Mouse (Mus musculus) liver, embryonic 13.5 days (tissue): ENCODE measurements around the gene Pycr2. TPM values are rescaled to one million over a fixed set of nuclear protein-coding genes. Genes with fewer than 3 reads are reported as not detected.
A peak's percentile ranks its signal among the peaks of the same experiment; 100 is the strongest.
"Not testable (repeated sequence)": the region's sequence is repeated elsewhere in the genome, so short reads cannot be mapped to it uniquely, and the experiment has no call there.

Source experiments
- ATAC-seq: fragments of 200-750 bp; cut with Nextera tagmentation; 2 replicates; pipeline ENCODE4 v1.8.0; 2017; ENCODE audit warnings: low read depth, mild to moderate bottlenecking, moderate number of reproducible peaks, moderate library complexity
- DNase-seq: peaks from one replicate; pipeline ENCODE4 v3.0.0; 2022
- H3K27ac ChIP-seq: fragments of 300-500 bp; sonication (generic); 2 replicates; pipeline ENCODE4 v1.5.1; 2015; ENCODE audit warnings: moderate library complexity, mild to moderate bottlenecking, inconsistent platforms
- H3K27me3 ChIP-seq: fragments of 300-500 bp; sonication (generic); 2 replicates; pipeline ENCODE4 v1.6.1; 2015; ENCODE audit warnings: mild to moderate bottlenecking, inconsistent platforms
- H3K36me3 ChIP-seq: fragments of 300-500 bp; sonication (generic); 2 replicates; pipeline ENCODE4 v1.6.1; 2015; ENCODE audit warnings: mild to moderate bottlenecking, inconsistent platforms
- H3K4me1 ChIP-seq: fragments of 300-500 bp; sonication (generic); replicated peaks from 2 replicates; pipeline ENCODE4 v1.6.1; 2015; ENCODE audit warnings: inconsistent platforms
- H3K4me2 ChIP-seq: fragments of 300-500 bp; sonication (generic); 2 replicates; pipeline ENCODE4 v1.6.1; 2015; ENCODE audit warnings: inconsistent platforms, mild to moderate bottlenecking, moderate library complexity
- H3K4me3 ChIP-seq: fragments of 300-500 bp; sonication (generic); replicated peaks from 2 replicates; pipeline ENCODE4 v1.5.1; 2015; ENCODE audit warnings: mild to moderate bottlenecking, inconsistent platforms
- H3K9ac ChIP-seq: fragments of 300-500 bp; sonication (generic); 2 replicates; pipeline ENCODE4 v1.6.1; 2015; ENCODE audit warnings: mild to moderate bottlenecking, inconsistent platforms
- H3K9me3 ChIP-seq: fragments of 300-500 bp; sonication (generic); replicated peaks from 2 replicates; pipeline ENCODE4 v1.6.1; 2016; ENCODE audit warnings: inconsistent platforms
- WGBS: fragments of 180-500 bp; shearing (Covaris S2); methylation state at CpG from one replicate; pipeline ENCODE4 v1.1.7; 2015; ENCODE audit not compliant: insufficient replicate concordance; 5-methylcytosine and 5-hydroxymethylcytosine counted together
- polyA plus RNA-seq: library from polyadenylated mRNA; unstranded; fragments of >200 nt; fragmentation: Nextera tagmentation; extraction: Ambion mirVana; gene quantifications from 2 replicates; pipeline ENCODE4 v1.2.1, GENCODE M21; 2015

Gene Pycr2
- polyA plus RNA-seq, 1 experiment from 2014 or later: 128 TPM

DNA sequence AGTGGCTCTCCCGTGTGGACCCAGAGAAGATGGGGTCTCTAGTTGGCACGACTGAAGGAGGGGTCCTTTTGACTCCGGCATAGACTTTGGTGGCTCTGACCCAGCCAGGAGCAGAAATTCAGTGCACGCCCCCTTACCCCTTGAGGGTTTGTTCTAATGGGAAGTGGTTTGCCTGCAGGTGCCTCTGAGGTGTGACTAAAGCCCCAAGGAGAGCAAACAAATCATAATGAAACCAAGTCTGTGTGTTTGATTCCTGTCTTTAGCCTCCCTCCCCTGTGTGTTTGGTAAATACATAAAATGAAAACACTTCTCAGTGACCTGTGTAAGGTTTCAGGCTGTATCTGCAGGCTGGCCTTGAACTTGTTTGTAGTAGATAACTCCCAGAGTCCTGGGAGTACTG is 22.2 kb downstream of the Pycr2 start:
- ATAC-seq: no peak
- 46% methylated on average over 4 of the region's 4 CpGs for WGBS
- H3K9ac ChIP-seq: no peak overlapping the region

DNA sequence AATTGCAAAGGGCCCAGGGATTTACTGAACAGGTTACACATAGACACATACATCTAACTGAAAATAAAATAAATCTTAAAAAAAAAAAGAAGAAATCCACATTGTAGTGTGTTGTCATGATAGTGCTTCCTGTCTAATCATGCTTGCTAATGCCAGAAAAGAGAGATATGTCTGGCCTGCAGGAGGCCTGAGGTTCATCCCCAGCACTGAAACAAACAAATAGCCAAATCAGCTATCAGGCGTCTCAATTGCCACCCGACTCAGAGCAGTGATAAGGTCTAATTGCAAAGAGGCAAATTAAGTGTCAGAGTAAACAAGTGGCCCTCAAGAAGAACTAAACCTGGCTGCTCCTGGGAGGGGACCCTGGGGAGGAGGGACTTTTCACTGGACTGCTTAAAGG is 25.5 kb downstream of the Pycr2 start:
- H3K9ac ChIP-seq: no peak overlapping the region
- no peak overlapping the region for H3K4me3 ChIP-seq
- ATAC-seq (no peak), DNase-seq (no peak)
- H3K36me3 ChIP-seq: no peaks in the 10 kb centered on the region
- peaks cover 16% of the 10 kb centered on the region for H3K4me1 ChIP-seq
- peaks cover 21% of the 10 kb centered on the region for H3K27me3 ChIP-seq
- WGBS: 21% methylated on average over 2 of the region's 2 CpGs
- H3K27ac ChIP-seq: no peak overlapping the region
- H3K9me3 ChIP-seq: no peaks in the 10 kb centered on the region
- H3K4me2 ChIP-seq: no peak overlapping the region

More for the DNA sequence above, 22.2 kb downstream of the Pycr2 start:
- H3K27ac ChIP-seq: no peak overlapping the region
- 0 out of 2 replicates have a peak, but pooled peaks cover 3% of the 10 kb centered on the region for H3K27me3 ChIP-seq
- no peak overlapping the region for H3K4me3 ChIP-seq
- H3K9me3 ChIP-seq: no peaks in the 10 kb centered on the region
- DNase-seq: no peak
- no peaks in the 10 kb centered on the region for H3K36me3 ChIP-seq
- H3K4me2 ChIP-seq: no peak overlapping the region
- peaks cover 9% of the 10 kb centered on the region for H3K4me1 ChIP-seq

DNA sequence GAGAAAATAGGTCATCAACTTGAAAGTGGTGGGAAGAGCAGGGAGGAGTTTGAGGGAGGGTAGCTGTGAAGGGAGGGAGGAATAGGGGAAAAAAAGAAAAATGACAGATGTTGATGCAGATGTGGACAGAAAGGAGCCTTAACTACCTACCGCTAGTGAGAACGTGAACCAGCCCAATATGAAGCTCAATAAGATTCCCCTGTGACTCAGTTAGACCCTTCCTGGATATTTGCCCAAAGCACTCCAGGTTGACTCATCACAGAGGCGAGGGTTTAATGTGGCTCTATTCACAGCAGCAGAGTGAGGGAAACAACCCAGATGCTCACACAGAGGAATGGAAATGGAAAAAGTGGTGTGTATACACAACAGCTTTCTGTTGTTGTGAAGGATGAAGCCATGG is 27.0 kb downstream of the Pycr2 start:
- H3K9me3 ChIP-seq: no peaks in the 10 kb centered on the region
- peaks cover 31% of the 10 kb centered on the region for H3K4me1 ChIP-seq
- H3K4me3 ChIP-seq: no peak overlapping the region
- no peak overlapping the region for H3K4me2 ChIP-seq
- peaks cover 33% of the 10 kb centered on the region for H3K27me3 ChIP-seq
- H3K36me3 ChIP-seq: no peaks in the 10 kb centered on the region
- WGBS: 77% methylated on average over 3 of the region's 3 CpGs
- ATAC-seq (no peak), DNase-seq (no peak)
- no peak overlapping the region for H3K9ac ChIP-seq
- H3K27ac ChIP-seq: no peak overlapping the region

DNA sequence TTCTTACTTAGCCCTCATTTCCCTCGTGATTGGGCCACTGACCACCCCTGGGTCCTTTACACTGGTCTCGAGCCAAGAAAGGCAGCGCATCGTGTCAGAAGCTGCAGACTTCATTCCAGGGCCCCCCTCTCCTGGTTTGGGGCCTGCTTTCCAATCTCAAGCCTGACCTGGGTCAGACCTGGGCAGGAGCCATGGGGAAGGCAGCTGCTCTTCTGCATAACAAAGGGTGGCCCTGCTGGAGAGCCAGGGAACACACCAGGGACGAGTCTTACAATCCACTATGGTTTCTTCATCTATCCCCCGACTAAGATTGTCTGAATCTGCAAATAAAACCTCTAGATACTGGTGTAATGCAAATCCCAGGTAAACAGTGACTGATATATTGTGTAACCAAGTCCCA is 29.6 kb downstream of the Pycr2 start:
- Histone ChIP-seq H3K9me3 (no peaks in the 10 kb centered on the region), H3K4me1 (peaks cover 52% of the 10 kb centered on the region), H3K9ac (no peak overlapping the region), H3K4me3 (no peak overlapping the region), H3K27me3 (peaks cover 33% of the 10 kb centered on the region), H3K36me3 (no peaks in the 10 kb centered on the region), H3K4me2 (no peak overlapping the region), H3K27ac (no peak overlapping the region)
- WGBS: 43% methylated on average over 6 of the region's 6 CpGs
- no peak for ATAC-seq
- no peak for DNase-seq

DNA sequence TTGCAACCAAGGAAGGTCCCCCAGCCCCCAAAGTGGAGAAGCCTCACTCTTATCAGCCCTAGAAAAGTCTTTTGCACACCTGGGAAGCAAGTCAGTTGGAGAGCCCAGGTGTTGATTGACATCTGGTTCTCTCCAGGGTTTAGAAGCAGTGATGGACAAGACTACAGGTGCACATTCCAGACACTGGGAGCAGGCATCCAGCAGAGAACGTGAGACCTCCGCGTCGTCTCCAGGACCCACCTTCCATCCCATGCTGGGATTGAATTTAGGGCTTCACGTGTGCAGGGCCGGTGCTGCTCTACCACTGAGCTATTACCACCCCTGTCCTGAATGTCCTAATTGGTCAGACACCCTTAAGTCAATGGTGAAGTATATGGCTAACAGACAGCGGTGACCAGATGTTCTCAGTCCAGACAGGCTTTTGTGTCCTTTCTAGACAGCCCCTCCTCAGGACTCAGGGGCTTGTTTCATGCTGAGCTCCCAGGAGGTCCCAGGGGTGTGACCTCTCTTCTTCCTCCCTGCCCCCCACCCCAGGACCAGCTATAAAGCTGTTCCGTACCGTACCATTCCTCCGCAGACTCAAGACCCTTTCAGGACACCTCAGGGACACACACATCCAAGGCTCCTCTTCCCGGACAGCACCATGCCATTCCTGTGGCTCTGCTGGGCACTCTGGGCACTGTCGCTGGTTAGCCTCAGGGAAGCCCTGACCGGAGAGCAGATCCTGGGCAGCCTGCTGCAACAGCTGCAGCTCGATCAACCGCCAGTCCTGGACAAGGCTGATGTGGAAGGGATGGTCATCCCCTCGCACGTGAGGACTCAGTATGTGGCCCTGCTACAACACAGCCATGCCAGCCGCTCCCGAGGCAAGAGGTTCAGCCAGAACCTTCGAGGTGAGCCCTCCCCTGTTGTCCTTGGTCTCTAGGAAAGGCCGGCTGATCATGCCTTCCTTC is 30.6 kb downstream of the Pycr2 start, which contains the start of gene Lefty1:
Gene Lefty1, plus strand, starts transcription at position 556 of the 953 bp plus-strand sequence.
- peaks cover 33% of the 10 kb centered on the region for H3K27me3 ChIP-seq
- peak within 1 kb of the TSS; percentile 71; the same call in 1 of the 2 replicates for H3K9ac ChIP-seq
- no peak within 1 kb of the TSS for H3K27ac ChIP-seq
- no peak for ATAC-seq
- H3K4me1 ChIP-seq: peaks cover 50% of the 10 kb centered on the region
- H3K36me3 ChIP-seq: no peaks in the 10 kb centered on the region
- H3K9me3 ChIP-seq: no peaks in the 10 kb centered on the region
- H3K4me2 ChIP-seq: peak within 1 kb of the TSS; percentile 78
- WGBS: 40% methylated on average over 21 of the region's 21 CpGs
- DNase-seq: no peak
- H3K4me3 ChIP-seq: peak within 1 kb of the TSS; percentile 59

DNA sequence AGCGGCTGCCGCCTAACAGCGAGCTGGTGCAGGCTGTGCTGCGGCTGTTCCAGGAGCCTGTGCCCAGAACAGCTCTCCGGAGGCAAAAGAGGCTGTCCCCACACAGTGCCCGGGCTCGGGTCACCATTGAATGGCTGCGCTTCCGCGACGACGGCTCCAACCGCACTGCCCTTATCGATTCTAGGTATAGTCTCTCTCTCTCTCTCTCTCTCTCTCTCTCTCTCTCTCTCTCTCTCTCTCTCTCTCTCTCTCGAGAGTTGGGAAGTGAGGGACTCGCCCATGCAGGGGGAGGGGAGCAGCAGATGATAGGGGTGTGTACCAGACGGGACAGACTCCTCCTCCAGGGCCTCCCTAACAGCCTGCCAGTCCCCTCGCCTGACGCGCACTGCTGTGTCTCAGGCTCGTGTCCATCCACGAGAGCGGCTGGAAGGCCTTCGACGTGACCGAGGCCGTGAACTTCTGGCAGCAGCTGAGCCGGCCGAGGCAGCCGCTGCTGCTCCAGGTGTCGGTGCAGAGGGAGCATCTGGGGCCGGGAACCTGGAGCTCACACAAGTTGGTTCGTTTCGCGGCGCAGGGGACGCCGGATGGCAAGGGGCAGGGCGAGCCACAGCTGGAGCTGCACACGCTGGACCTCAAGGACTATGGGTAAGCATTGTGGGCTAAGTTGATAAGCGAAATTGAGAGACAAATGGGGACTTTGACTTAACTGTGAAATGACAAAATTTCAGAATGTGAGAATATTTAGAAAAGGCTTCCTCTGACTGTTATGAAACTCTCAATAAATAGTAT is 32.7 kb downstream of the Pycr2 start:
- ATAC-seq: peak; percentile 98
- Histone ChIP-seq H3K27ac (peak overlapping the region; percentile 51; the same call in 1 of the 2 replicates), H3K9ac (peak overlapping the region; percentile 71), H3K27me3 (peaks cover 33% of the 10 kb centered on the region), H3K4me3 (peak overlapping the region; percentile 59), H3K4me2 (peak overlapping the region; percentile 78), H3K4me1 (peaks cover 62% of the 10 kb centered on the region)
- peak; percentile 81 for DNase-seq
- H3K9me3 ChIP-seq, H3K36me3 ChIP-seq: not testable (repeated sequence)
- WGBS: 2% methylated on average over 40 of the region's 41 CpGs

DNA sequence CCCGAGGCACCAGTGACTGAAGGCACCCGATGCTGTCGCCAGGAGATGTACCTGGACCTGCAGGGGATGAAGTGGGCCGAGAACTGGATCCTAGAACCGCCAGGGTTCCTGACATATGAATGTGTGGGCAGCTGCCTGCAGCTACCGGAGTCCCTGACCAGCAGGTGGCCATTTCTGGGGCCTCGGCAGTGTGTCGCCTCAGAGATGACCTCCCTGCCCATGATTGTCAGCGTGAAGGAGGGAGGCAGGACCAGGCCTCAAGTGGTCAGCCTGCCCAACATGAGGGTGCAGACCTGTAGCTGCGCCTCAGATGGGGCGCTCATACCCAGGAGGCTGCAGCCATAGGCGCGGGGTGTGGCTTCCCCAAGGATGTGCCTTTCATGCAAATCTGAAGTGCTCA is 33.5 kb downstream of the Pycr2 start:
- H3K4me2 ChIP-seq: peak overlapping the region; percentile 78
- peaks cover 65% of the 10 kb centered on the region for H3K4me1 ChIP-seq
- H3K9me3 ChIP-seq, H3K36me3 ChIP-seq, DNase-seq, ATAC-seq: not testable (repeated sequence)
- peak overlapping the region; percentile 59 for H3K4me3 ChIP-seq
- H3K27me3 ChIP-seq: peaks cover 33% of the 10 kb centered on the region
- WGBS: 64% methylated on average over 13 of the region's 13 CpGs
- H3K9ac ChIP-seq: peak overlapping the region; percentile 71
- H3K27ac ChIP-seq: peak overlapping the region; percentile 59

DNA sequence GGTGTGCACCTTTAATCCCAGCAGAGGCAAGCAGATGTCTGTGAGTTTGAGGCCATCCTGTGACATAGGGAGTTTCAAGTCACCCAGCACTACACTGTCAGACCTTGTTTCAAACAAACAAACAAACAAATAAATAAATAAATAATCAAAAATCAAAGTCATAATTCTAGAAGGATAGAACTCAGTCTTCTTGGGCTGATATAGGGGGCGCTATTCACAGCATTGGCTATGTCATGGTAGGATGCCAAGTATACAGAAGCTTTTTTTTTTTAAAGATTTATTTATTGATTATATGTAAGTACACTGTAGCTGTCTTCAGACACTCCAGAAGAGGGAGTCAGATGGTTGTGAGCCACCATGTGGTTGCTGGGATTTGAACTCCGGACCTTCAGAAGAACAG is 34.7 kb downstream of the Pycr2 start:
- 75% methylated on average over 2 of the region's 2 CpGs for whole genome bisulfite sequencing
- not testable (repeated sequence) for ATAC-seq
- H3K27me3 ChIP-seq: peaks cover 24% of the 10 kb centered on the region

DNA sequence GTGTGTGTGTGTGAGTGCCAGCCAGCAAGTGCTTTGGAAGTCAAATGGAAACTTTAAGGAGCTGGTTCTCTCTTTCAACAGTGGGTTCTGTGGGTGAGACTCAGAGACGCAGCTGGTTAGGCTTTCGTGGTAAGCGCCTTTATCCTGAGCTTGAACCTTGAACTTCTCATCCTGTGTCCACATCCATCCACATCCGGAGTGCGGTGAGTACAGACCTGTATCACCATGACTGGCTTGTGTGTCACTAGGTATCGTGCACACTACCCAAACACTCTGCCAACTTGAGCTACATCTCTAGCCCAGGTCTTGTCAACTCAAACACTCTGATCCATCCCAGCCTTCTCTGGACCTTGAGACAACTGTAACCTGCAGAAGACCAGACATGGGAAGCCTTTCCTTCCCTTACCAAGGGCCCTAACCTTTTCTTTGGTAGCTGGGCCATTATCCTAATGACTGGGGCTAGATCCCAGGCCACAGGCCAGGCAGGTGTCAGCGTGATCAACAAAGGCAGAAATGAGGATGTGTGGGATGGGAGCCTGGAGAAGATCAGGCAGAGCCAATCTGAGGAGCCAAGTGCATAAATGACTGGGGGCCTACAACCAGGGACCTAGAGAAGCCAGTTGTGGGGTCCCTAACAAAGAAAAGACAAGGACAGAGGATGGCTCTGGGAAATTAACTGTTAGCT is 36.8 kb downstream of the Pycr2 start:
- peak overlapping the region; percentile 87 for H3K9ac ChIP-seq
- 0 out of 2 replicates have a peak overlapping the region, but pooled peaks have one; percentile 31 for H3K27ac ChIP-seq
- H3K4me1 ChIP-seq: peaks cover 73% of the 10 kb centered on the region
- H3K4me2 ChIP-seq: peak overlapping the region; percentile 89
- 68% methylated on average over 7 of the region's 7 CpGs for WGBS
- H3K4me3 ChIP-seq: peak overlapping the region; percentile 88
- no peak for DNase-seq
- no peaks in the 10 kb centered on the region for H3K9me3 ChIP-seq
- ATAC-seq: no peak
- H3K27me3 ChIP-seq: peaks cover 2% of the 10 kb centered on the region
- no peaks in the 10 kb centered on the region for H3K36me3 ChIP-seq

More for the DNA sequence above, 34.7 kb downstream of the Pycr2 start:
- H3K4me3 ChIP-seq, H3K9me3 ChIP-seq, H3K4me2 ChIP-seq, H3K27ac ChIP-seq, DNase-seq, H3K9ac ChIP-seq, H3K36me3 ChIP-seq: not testable (repeated sequence)
- peaks cover 73% of the 10 kb centered on the region for H3K4me1 ChIP-seq

DNA sequence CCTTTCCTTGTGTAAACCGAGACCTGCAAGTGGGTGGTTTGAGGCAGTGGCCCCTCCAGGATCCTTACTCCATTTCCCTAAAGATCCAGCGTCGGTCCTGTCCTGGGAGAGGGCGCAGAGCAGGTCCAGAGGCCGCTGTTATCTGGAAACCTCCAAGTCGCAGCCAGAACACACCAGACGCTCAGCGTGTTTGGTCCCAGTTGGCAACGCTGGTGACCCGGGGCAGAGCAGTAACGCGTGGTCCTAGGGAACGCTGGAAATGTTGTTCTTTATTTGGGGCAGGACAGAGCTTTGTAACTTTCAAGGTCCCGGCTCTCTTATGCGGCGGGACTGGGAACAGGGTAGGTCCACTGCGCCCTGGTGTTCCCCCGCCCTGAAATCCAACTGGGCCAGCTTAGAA is 37.6 kb downstream of the Pycr2 start:
- peak overlapping the region; percentile 89 for H3K27ac ChIP-seq
- peaks cover 75% of the 10 kb centered on the region for H3K4me1 ChIP-seq

More for the DNA sequence above, 37.6 kb downstream of the Pycr2 start:
- H3K9me3 ChIP-seq: no peaks in the 10 kb centered on the region
- no peak for ATAC-seq
- H3K9ac ChIP-seq: peak overlapping the region; percentile 87
- no peak for DNase-seq
- WGBS: 5% methylated on average over 18 of the region's 18 CpGs
- peak overlapping the region; percentile 89 for H3K4me2 ChIP-seq
- peaks cover 3% of the 10 kb centered on the region; the same call in 1 of the 2 replicates for H3K36me3 ChIP-seq
- no peaks in the 10 kb centered on the region for H3K27me3 ChIP-seq
- peak overlapping the region; percentile 88 for H3K4me3 ChIP-seq
